Mouse (Mus musculus): ENCODE measurements around the gene Ppp4r2.

The Ppp4r2 gene

GRCm38 (mm10) chr6:100884594-100885225 is 51.3 kb downstream of the Ppp4r2 start:
- DNase-seq (ENCODE audit: low spot score in 2 of 2), result no peak

GRCm38 (mm10) chr6:100885376-100885775 is 52.0 kb downstream of the Ppp4r2 start:
- no peak for DNase-seq (ENCODE audit: low spot score in 2 of 2)

- DNase-seq (ENCODE audit: low spot score in 2 of 2), result no peak
Observed at GRCm38 (mm10) chr6:100887012-100887411, 53.6 kb downstream of the Ppp4r2 start.

- DNase-seq (ENCODE audit: low spot score in 2 of 2), result no peak
Observed at GRCm38 (mm10) chr6:100889340-100889739, 55.9 kb downstream of the Ppp4r2 start.

GRCm38 (mm10) chr6:100892489-100892888 is 59.1 kb downstream of the Ppp4r2 start:
- no peak for DNase-seq (ENCODE audit: low spot score in 2 of 2)

- DNase-seq (ENCODE audit: low spot score in 2 of 2), result no peak
Observed at GRCm38 (mm10) chr6:100893073-100893472, 59.7 kb downstream of the Ppp4r2 start.

GRCm38 (mm10) chr6:100895183-100895582 is 61.8 kb downstream of the Ppp4r2 start:
- no peak for DNase-seq (ENCODE audit: low spot score in 2 of 2)

- no peak for DNase-seq (ENCODE audit: low spot score in 2 of 2)
Observed at GRCm38 (mm10) chr6:100896883-100897282, 63.5 kb downstream of the Ppp4r2 start.

- DNase-seq (ENCODE audit: low spot score in 2 of 2), result no peak
Observed at GRCm38 (mm10) chr6:100904463-100904862, 71.0 kb downstream of the Ppp4r2 start.

GRCm38 (mm10) chr6:100910136-100910675 is 76.8 kb downstream of the Ppp4r2 start:
- no peak for DNase-seq (ENCODE audit: low spot score in 2 of 2)
